8 mouse cellular contexts compared by ENCODE assay signal in genomic region chr6:131292991-131293788, GRCm38 (mm10). TPM values are rescaled to one million over a fixed set of nuclear protein-coding genes. Genes with fewer than 3 reads are reported as not detected.
DNase-seq lines count a peak whose midpoint lies in the region; ATAC-seq and TF ChIP-seq lines count a peak whose summit lies in the region.

Gene Magohb, minus strand, starts transcription at chr6:131293244.

- H3K9ac ChIP-seq in heart, embryonic 12.5 days, result peak within 1 kb of the TSS; percentile 82
- peak within 1 kb of the TSS; percentile 73 for H3K9ac ChIP-seq in kidney, embryonic 16.5 days (replicated peaks; ENCODE audit: low read length)

- H3K4me3 ChIP-seq in C2C12 (ENCODE audit: insufficient read depth, poor library complexity, severe bottlenecking), result peak within 1 kb of the TSS; percentile 78
- peak within 1 kb of the TSS; percentile 92 for H3K4me3 ChIP-seq in erythroblast, embryonic 14.5 days (replicated peaks)
- peak within 1 kb of the TSS; percentile 69 for H3K4me3 ChIP-seq in heart, embryonic 12.5 days
- H3K4me3 ChIP-seq in kidney, embryonic 16.5 days (ENCODE audit: low read length), result peak within 1 kb of the TSS; percentile 61

- 0 out of 2 replicates have a peak within 1 kb of the TSS, but pooled peaks have one; percentile 26 for H3K27ac ChIP-seq in heart, embryonic 12.5 days (ENCODE audit: poor library complexity, severe bottlenecking)
- peak within 1 kb of the TSS; percentile 31 for H3K27ac ChIP-seq in kidney, embryonic 16.5 days (ENCODE audit: low read length)

- H3K79me3 ChIP-seq in C2C12 (ENCODE audit: low read depth), result peaks cover 26% of the 10 kb centered on the region

- H3K4me1 ChIP-seq in erythroblast, embryonic 14.5 days (ENCODE audit: control insufficient read depth), result peaks cover 28% of the 10 kb centered on the region
- H3K4me1 ChIP-seq in heart, embryonic 12.5 days (replicated peaks), result peaks cover 8% of the 10 kb centered on the region
- H3K4me1 ChIP-seq in kidney, embryonic 16.5 days (ENCODE audit: insufficient read depth, low read length), result peaks cover 8% of the 10 kb centered on the region

- peak within 1 kb of the TSS; percentile 91 for H3ac ChIP-seq in C2C12 (ENCODE audit: control insufficient read depth, insufficient read length, low read depth)

- ATAC-seq in heart, embryonic 12.5 days (ENCODE audit: insufficient number of reproducible peaks, low FRiP score), result peak; percentile 89
- peak; percentile 81; the same call in 1 of the 2 replicates for ATAC-seq in kidney, embryonic 16.5 days (ENCODE audit: low FRiP score, low TSS enrichment)

- DNase-seq in brain, embryonic 18.5 days (ENCODE audit: low read depth, low spot score), result peak; percentile 69
- DNase-seq in liver, result peak; percentile 84
- peak; percentile 28 to 79 for DNase-seq in monocyte, adult 2 months (ENCODE audit: low read depth in 1 of 2, low spot score in 2 of 2)
- peak; percentile 77 to 89 for DNase-seq in spleen, postnatal 14 days (ENCODE audit: low spot score in 2 of 2)

- 2% methylated on average over 49 of the region's 51 CpGs for WGBS in heart, embryonic 12.5 days
- 2% methylated on average over 51 of the region's 51 CpGs for WGBS in kidney, embryonic 16.5 days

- H3K9me3 ChIP-seq in erythroblast, embryonic 14.5 days (ENCODE audit: control insufficient read depth, low read length), result no peaks in the 10 kb centered on the region
- no peaks in the 10 kb centered on the region for H3K9me3 ChIP-seq in heart, embryonic 12.5 days (replicated peaks)
- H3K9me3 ChIP-seq in kidney, embryonic 16.5 days (ENCODE audit: low read length), result no peaks in the 10 kb centered on the region

- H3K79me2 ChIP-seq in C2C12 (ENCODE audit: control insufficient read depth, insufficient read depth), result peaks cover 47% of the 10 kb centered on the region

- no peaks in the 10 kb centered on the region for H3K27me3 ChIP-seq in C2C12 (ENCODE audit: control insufficient read depth, insufficient read depth, insufficient read length)
- H3K27me3 ChIP-seq in erythroblast, embryonic 14.5 days (ENCODE audit: control insufficient read depth), result no peaks in the 10 kb centered on the region
- no peaks in the 10 kb centered on the region; the same call in 1 of the 2 replicates for H3K27me3 ChIP-seq in heart, embryonic 12.5 days (replicated peaks)
- no peaks in the 10 kb centered on the region for H3K27me3 ChIP-seq in kidney, embryonic 16.5 days (ENCODE audit: insufficient read depth, low read length)

- H3K36me3 ChIP-seq in C2C12 (ENCODE audit: control insufficient read depth, insufficient read depth), result peaks cover 4% of the 10 kb centered on the region
- peaks cover 2% of the 10 kb centered on the region for H3K36me3 ChIP-seq in erythroblast, embryonic 14.5 days (ENCODE audit: control insufficient read depth)
- H3K36me3 ChIP-seq in heart, embryonic 12.5 days, result peaks cover 2% of the 10 kb centered on the region; the same call in 1 of the 2 replicates
- H3K36me3 ChIP-seq in kidney, embryonic 16.5 days (ENCODE audit: insufficient read depth, low read length), result peaks cover 5% of the 10 kb centered on the region

- peak within 1 kb of the TSS; percentile 76 for H3K4me2 ChIP-seq in heart, embryonic 12.5 days
- H3K4me2 ChIP-seq in kidney, embryonic 16.5 days (replicated peaks; ENCODE audit: low read depth, low read length), result peak within 1 kb of the TSS; percentile 77

- no peak for TF ChIP-seq CTCF in C2C12 (IDR thresholded peaks at IDR 0.05; ENCODE audit: control insufficient read depth, insufficient read depth, insufficient read length)

TF ChIP-seq in C2C12, 6 proteins besides CTCF, POLR2A, EP300 and RAD21:
- TF ChIP-seq USF1 (IDR thresholded peaks at IDR 0.05; ENCODE audit: low read depth) (no peak), MAX (IDR thresholded peaks at IDR 0.05) (peak; percentile 64)
TF ChIP-seq in C2C12: peak in this region for 1.

RNA-seq across cellular contexts. Expression of gene Magohb, which starts in this region (rescaled TPM):
- 44.1 TPM for polyA plus RNA-seq in C2C12 (2012; fragmentation: generic; extraction: Trizol)
- polyA plus RNA-seq in erythroblast, embryonic 14.5 days (2012), result 0.17 and 0.18 TPM in 2 replicates
- 47.7 and 48.1 TPM in 2 replicates for polyA plus RNA-seq in heart, embryonic 12.5 days (2016; fragmentation: Nextera tagmentation; extraction: Ambion mirVana)
- 50.6 and 50.9 TPM in 2 replicates for polyA plus RNA-seq in kidney, embryonic 16.5 days (2015; fragmentation: Nextera tagmentation; extraction: Ambion mirVana)

Comparison
In these comparisons a context has a peak if more than half of its experiments do, and no peak if none do; other contexts are left out.
1. Peak in every context shown above with its lines: DNase-seq, ATAC-seq, H3K4me3 ChIP-seq and H3K27ac ChIP-seq.
2. RNA of gene Magohb (polyA plus RNA-seq): 50.6 to 50.9 TPM in kidney, embryonic 16.5 days, 47.7 to 48.1 TPM in heart, embryonic 12.5 days and 44.1 TPM in C2C12 (single experiment); 0.17 to 0.18 TPM in erythroblast, embryonic 14.5 days; every median in the first group is over 10 times any median in the second.